Mouse (Mus musculus): Measurements from ENCODE around the gene Rnasel.

The Rnasel gene

GRCm38 (mm10) chr1:153749211-153749801, at the start of gene Rnasel:
TSS of gene Rnasel (plus strand) at chr1:153749426.
- in situ Hi-C loops (cut with MboI; ENCODE audit: low pct_unique_long_range_greater_than_20kb in 1 of 2, low sequenced_read_pairs in 2 of 2, unreplicated experiment in 1 of 2), result loop anchor here (5.0 kb wide), 2 partner anchors 187 to 192 kb away; no protein-coding TSS in a partner anchor

GRCm38 (mm10) chr1:153700448-153701063, 48.7 kb upstream of the Rnasel start:
- in situ Hi-C loops (cut with MboI; ENCODE audit: low pct_unique_long_range_greater_than_20kb in 1 of 2, low sequenced_read_pairs in 2 of 2, unreplicated experiment in 1 of 2), result no loop called here

DNA sequence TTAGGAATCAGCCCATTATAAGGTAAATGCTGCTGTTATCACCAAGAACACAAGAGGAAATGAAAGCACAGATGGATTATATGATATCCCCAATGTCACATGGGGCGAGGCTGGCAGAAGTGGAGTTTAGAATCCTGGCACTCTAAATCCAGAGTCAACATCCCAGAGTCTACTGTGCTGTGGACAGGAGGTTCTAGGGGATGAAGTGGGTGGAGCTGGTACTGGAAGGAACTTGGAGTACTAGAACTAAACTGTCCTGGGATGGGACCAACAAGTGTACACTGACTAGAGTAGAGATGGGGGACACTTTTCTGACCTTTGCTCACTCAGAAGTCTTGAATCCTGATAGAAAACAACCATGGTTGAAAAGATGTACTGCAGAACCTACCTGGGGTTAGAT, 47.8 kb upstream of the Rnasel start:
- in situ Hi-C loops (cut with MboI; ENCODE audit: low pct_unique_long_range_greater_than_20kb in 1 of 2, low sequenced_read_pairs in 2 of 2, unreplicated experiment in 1 of 2), result no loop called here

DNA sequence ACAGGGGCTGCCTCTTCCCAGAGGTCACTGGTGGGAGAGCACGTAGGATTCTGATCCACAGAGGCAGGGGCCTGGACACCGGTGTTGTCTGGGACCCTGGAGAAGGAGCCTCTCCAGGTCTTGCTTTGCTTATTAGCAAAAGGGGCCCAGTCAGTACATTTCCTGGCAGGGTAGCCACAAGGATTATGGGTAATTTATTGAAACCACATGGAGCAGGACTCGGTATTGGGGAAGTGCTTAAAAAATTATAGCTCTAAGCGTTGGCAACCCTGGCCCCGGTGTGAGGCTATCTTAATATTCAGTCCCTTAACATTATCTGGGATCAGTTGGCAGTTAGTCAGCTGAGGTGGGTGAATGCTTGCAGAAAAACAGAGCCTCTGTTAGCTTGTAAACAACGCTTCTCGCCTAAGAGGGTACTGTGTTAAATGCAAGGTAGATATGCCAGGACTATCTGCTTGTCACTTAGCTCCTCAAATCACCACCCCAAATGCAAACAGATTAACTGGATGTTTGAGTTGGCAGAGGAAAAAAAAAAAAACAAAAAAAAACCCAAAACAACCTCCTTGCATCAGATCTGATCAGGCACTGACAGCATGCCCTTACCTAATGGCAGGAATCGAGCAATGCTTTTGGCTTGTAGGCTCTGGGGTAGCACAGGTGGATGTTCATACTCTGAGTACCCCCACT, 46.9 kb upstream of the Rnasel start:
- in situ Hi-C loops (cut with MboI; ENCODE audit: low pct_unique_long_range_greater_than_20kb in 1 of 2, low sequenced_read_pairs in 2 of 2, unreplicated experiment in 1 of 2), result no loop called here

DNA sequence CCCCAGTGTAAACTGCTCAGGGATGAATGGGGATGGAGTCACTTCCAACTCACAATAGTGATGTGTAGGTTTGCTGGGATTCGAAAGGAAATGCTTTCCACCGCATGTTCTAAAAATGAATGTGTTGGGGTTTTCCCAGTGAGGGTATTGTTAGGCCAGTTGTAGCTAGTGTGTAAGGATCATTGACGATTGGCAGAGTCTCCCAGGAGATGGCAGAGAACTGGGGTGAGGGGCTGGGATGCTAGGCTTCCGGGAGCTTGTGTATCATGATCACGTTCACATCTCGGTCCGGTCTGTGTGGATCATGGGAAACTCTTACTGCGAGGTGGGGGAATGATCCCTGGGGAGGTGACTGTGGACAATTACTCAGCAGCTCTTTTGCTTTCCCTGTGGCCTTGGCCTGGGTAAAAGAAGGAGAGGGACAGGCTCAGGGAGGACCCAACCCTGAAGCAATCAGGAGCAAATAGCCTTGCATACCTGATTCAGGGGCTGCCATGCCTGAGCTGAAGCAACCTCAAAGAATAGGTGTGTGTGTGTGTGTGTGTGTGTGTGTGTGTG, 46.3 kb upstream of the Rnasel start:
- in situ Hi-C loops (cut with MboI; ENCODE audit: low pct_unique_long_range_greater_than_20kb in 1 of 2, low sequenced_read_pairs in 2 of 2, unreplicated experiment in 1 of 2), result no loop called here

GRCm38 (mm10) chr1:153703445-153703991, 45.7 kb upstream of the Rnasel start:
- in situ Hi-C loops (cut with MboI; ENCODE audit: low pct_unique_long_range_greater_than_20kb in 1 of 2, low sequenced_read_pairs in 2 of 2, unreplicated experiment in 1 of 2), result no loop called here

GRCm38 (mm10) chr1:153704174-153704573, 45.1 kb upstream of the Rnasel start:
- in situ Hi-C loops (cut with MboI; ENCODE audit: low pct_unique_long_range_greater_than_20kb in 1 of 2, low sequenced_read_pairs in 2 of 2, unreplicated experiment in 1 of 2), result no loop called here

- in situ Hi-C loops (cut with MboI; ENCODE audit: low pct_unique_long_range_greater_than_20kb in 1 of 2, low sequenced_read_pairs in 2 of 2, unreplicated experiment in 1 of 2), result no loop called here
Measured at GRCm38 (mm10) chr1:153704996-153705395, 44.2 kb upstream of the Rnasel start.

DNA sequence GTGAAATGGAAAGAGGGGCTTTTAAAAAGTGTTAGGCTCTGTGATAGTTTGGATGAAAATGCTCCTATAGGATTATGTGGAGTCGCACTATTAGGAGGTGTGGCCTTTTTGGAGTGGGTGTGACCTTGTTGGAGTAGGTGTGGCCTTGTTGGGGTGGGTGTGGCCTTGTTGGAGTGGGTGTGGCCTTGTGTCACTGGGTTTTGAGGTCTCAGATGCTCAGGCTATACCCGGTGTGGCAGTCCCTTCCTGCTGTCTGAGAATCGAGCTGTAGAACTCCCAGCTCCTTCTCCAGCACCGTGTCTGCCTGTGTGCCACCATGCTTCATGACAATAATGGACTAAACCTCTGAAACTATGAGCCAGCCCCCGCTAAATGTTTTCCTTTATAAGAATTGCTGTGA, 40.6 kb upstream of the Rnasel start:
- in situ Hi-C loops (cut with MboI; ENCODE audit: low pct_unique_long_range_greater_than_20kb in 1 of 2, low sequenced_read_pairs in 2 of 2, unreplicated experiment in 1 of 2), result no loop called here

DNA sequence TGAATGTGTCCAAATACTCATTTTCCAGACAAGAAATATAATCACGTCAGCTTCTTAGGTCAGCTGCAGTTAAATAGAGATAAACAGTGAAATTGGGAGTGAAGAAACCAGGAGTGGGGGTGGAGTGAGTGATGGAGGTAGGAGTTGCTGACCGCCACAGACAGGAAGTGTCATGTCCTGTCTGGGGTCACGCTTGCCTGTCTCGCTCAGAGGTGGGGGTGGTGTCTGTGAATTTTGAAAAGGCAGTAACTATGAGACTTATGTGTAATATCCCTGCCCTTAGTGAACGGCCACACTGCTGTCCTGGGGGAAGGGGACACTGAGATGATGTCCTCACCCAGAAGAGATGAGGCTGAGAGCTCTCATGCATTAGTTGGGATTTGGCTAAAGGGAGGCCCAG, 39.8 kb upstream of the Rnasel start:
- in situ Hi-C loops (cut with MboI; ENCODE audit: low pct_unique_long_range_greater_than_20kb in 1 of 2, low sequenced_read_pairs in 2 of 2, unreplicated experiment in 1 of 2), result no loop called here

DNA sequence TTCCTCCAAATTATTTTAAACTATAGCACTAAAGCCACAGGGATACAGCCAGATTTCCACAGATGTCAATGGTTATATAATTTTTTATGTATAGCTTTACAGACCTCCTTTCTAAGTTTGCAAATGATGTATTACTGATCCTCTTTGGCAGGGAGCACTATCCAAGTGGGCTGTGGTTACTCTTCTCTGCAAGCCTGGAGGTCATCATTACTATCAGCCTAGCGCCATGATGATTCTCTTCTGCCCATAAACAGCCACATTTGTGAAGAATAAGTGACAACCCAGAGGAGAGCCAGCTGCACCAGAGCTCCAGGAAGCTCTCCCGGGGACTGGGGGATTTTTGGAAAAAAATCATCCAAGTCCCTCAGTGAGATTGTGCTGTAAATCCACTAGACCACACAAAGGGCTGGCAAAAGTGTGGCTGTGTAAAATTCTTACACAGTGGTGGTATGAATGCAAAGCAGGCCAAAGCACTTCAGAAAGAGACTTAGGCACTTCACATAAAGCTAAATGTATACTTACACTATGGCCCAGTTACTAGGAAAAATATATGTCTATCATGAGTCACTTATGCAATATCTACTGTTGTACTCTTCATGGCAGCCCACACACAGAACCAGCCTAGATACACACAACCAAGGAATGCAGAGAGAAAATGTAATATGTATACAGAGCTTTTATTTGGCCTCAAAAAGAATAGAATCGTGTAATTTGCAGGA, 37.5 kb upstream of the Rnasel start:
- in situ Hi-C loops (cut with MboI; ENCODE audit: low pct_unique_long_range_greater_than_20kb in 1 of 2, low sequenced_read_pairs in 2 of 2, unreplicated experiment in 1 of 2), result no loop called here

DNA sequence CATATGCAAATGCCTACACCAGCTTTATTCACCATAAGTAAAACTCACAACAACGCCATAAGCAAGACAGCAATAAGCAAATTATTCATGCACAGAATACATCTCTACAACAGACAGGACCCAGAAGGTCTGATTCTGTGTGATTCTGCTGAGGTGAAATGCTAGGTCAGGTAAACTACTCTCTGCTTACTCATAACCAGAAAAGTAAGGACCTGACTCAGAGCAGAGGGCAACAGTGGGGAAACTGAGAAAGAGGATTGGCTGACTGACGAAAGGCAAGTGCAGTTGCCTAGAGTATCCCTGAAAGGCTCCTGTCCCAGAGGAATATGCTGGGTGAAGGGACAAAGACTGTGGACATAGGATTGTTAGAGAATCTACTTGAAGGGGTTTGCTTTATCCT, 36.6 kb upstream of the Rnasel start:
- in situ Hi-C loops (cut with MboI; ENCODE audit: low pct_unique_long_range_greater_than_20kb in 1 of 2, low sequenced_read_pairs in 2 of 2, unreplicated experiment in 1 of 2), result no loop called here

GRCm38 (mm10) chr1:153717990-153718389, 31.2 kb upstream of the Rnasel start:
- in situ Hi-C loops (cut with MboI; ENCODE audit: low pct_unique_long_range_greater_than_20kb in 1 of 2, low sequenced_read_pairs in 2 of 2, unreplicated experiment in 1 of 2), result no loop called here

DNA sequence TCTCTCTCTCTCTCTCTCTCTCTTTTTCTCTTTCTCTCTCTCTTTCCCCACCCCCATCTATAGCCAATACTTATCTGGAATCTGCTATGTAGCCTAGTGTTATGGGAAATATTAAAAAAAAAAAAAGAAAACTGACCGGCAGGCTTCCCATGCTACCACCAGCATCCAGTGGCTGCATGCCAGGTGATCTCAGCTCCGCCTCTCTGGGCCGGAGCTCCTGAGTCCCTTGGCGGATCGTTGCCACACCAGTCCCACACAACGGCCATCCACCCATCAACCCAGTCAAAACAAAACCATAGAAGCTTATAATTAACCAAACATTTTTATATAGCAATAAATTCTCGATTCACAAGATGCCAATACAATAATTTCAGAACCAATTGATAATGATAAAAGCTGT, 28.3 kb upstream of the Rnasel start:
- in situ Hi-C loops (cut with MboI; ENCODE audit: low pct_unique_long_range_greater_than_20kb in 1 of 2, low sequenced_read_pairs in 2 of 2, unreplicated experiment in 1 of 2), result no loop called here

DNA sequence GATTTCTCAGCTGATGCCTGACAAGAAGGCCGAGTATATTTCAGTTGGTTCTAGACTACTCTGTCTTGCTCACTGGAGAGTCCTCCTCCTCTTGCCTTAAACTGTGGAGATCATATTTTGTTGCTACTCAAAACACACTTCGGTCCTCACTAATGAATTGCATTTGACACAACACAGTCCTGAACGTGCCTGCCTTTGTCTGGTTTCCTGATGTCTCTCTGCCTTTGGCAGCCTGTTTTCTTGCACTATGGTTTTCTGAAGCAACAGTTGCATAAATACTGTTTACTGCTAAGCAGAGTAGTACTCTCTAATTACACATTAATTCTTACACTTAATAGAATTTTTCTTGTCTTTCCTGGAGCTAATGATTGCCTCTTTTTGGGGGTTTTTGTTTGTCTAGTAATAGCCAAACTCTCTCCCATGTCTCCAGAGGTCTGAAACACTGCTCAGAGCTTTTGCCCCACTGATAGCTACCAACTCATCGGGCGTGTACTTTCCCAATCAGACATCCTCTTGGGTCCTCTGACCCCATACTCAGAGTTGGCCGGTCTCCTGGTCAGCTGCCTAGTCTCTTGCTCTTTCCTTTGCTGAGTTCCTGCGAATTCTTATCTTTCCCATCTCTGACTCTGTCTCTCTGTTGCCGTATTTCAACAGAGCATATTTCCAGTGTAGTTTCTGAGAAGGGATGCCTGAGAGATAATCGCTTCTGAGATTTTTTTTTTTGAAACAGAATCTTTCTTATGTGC, 27.5 kb upstream of the Rnasel start:
- in situ Hi-C loops (cut with MboI; ENCODE audit: low pct_unique_long_range_greater_than_20kb in 1 of 2, low sequenced_read_pairs in 2 of 2, unreplicated experiment in 1 of 2), result no loop called here

GRCm38 (mm10) chr1:153723426-153723825, 25.8 kb upstream of the Rnasel start:
- in situ Hi-C loops (cut with MboI; ENCODE audit: low pct_unique_long_range_greater_than_20kb in 1 of 2, low sequenced_read_pairs in 2 of 2, unreplicated experiment in 1 of 2), result no loop called here

DNA sequence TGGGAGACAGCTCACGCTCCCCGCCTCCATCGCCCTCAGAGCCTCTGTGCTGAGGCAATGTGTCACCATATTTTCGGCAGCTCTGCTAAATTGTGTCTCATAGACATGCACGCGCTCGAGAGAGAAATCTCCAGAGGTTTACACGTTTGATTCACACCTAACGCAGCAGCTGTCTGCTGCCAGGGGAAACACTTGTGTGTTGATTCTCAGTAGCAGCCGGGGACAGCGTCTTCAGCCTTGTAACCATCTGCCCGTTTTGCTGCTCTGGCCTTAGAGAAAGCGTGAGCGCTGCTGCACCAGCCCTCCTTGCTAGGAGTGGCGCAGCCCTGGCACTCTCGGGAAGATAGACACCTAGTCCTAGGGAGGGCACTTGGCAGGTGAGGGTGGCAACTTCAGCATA, 22.6 kb upstream of the Rnasel start:
- in situ Hi-C loops (cut with MboI; ENCODE audit: low pct_unique_long_range_greater_than_20kb in 1 of 2, low sequenced_read_pairs in 2 of 2, unreplicated experiment in 1 of 2), result no loop called here

- in situ Hi-C loops (cut with MboI; ENCODE audit: low pct_unique_long_range_greater_than_20kb in 1 of 2, low sequenced_read_pairs in 2 of 2, unreplicated experiment in 1 of 2), result no loop called here
Measured at GRCm38 (mm10) chr1:153729806-153730205, 19.4 kb upstream of the Rnasel start.

All from mouse embryonic stem cell (cell line).